Mouse (Mus musculus): ENCODE data around the gene Alkbh1. TPM values are rescaled to one million over a fixed set of nuclear protein-coding genes. Genes with fewer than 3 reads are reported as not detected.

The Alkbh1 gene
- polyA plus RNA-seq, 1 experiment, result 10.8 TPM

- WGBS, result 1% methylated on average over 16 of the region's 16 CpGs
- peak overlapping the region; percentile 51 for H3K4me3 ChIP-seq (replicated peaks; ENCODE audit: extremely low read depth, low read depth, low read length)
Measured at GRCm38 (mm10) chr12:87444211-87444610, 394 bp upstream of the Alkbh1 start.

GRCm38 (mm10) chr12:87443115-87443699, 610 bp downstream of the Alkbh1 start:
- Histone ChIP-seq H3K4me3 (replicated peaks; ENCODE audit: extremely low read depth, low read depth, low read length) (peak overlapping the region; percentile 74), H3K4me1 (ENCODE audit: control insufficient read depth, insufficient read depth, low read length) (peaks cover 12% of the 10 kb centered on the region)
- DNase-seq, result no peak
- under 1% methylated on average over 33 of the region's 33 CpGs for WGBS
- TF ChIP-seq CTCF (IDR thresholded peaks at IDR 0.05; ENCODE audit: insufficient read depth, low read length) (no peak), POLR2A (IDR thresholded peaks at IDR 0.05; ENCODE audit: borderline replicate concordance, extremely low read depth, low read depth, low read length) (no peak)

More at GRCm38 (mm10) chr12:87444211-87444610, 394 bp upstream of the Alkbh1 start:
- DNase-seq, result no peak
- TF ChIP-seq CTCF (IDR thresholded peaks at IDR 0.05; ENCODE audit: insufficient read depth, low read length) (no peak), POLR2A (IDR thresholded peaks at IDR 0.05; ENCODE audit: borderline replicate concordance, extremely low read depth, low read depth, low read length) (no peak)
- H3K4me1 ChIP-seq (ENCODE audit: control insufficient read depth, insufficient read depth, low read length), result peaks cover 12% of the 10 kb centered on the region

GRCm38 (mm10) chr12:87442177-87443114, 1.4 kb downstream of the Alkbh1 start:
- WGBS, result 17% methylated on average over 12 of the region's 12 CpGs
- TF ChIP-seq CTCF (IDR thresholded peaks at IDR 0.05; ENCODE audit: insufficient read depth, low read length) (no peak), POLR2A (IDR thresholded peaks at IDR 0.05; ENCODE audit: borderline replicate concordance, extremely low read depth, low read depth, low read length) (no peak)
- DNase-seq, result no peak
- Histone ChIP-seq H3K4me1 (ENCODE audit: control insufficient read depth, insufficient read depth, low read length) (peaks cover 12% of the 10 kb centered on the region), H3K4me3 (replicated peaks; ENCODE audit: extremely low read depth, low read depth, low read length) (peak overlapping the region; percentile 74)

- WGBS, result 75% methylated on average over 8 of the region's 8 CpGs
- no peak overlapping the region for H3K4me3 ChIP-seq (replicated peaks; ENCODE audit: extremely low read depth, low read depth, low read length)
- no peaks in the 10 kb centered on the region for H3K4me1 ChIP-seq (ENCODE audit: control insufficient read depth, insufficient read depth, low read length)
- no peak for TF ChIP-seq CTCF (IDR thresholded peaks at IDR 0.05; ENCODE audit: insufficient read depth, low read length)
- no peak for TF ChIP-seq POLR2A (IDR thresholded peaks at IDR 0.05; ENCODE audit: borderline replicate concordance, extremely low read depth, low read depth, low read length)
- no peak for DNase-seq
Measured at GRCm38 (mm10) chr12:87428885-87429284, 14.9 kb downstream of the Alkbh1 start.

- Histone ChIP-seq H3K4me3 (replicated peaks; ENCODE audit: extremely low read depth, low read depth, low read length) (no peak overlapping the region), H3K4me1 (ENCODE audit: control insufficient read depth, insufficient read depth, low read length) (no peaks in the 10 kb centered on the region)
- TF ChIP-seq POLR2A (IDR thresholded peaks at IDR 0.05; ENCODE audit: borderline replicate concordance, extremely low read depth, low read depth, low read length) (no peak), CTCF (IDR thresholded peaks at IDR 0.05; ENCODE audit: insufficient read depth, low read length) (no peak)
- no peak for DNase-seq
- 88% methylated on average over 2 of the region's 2 CpGs for WGBS
Measured at GRCm38 (mm10) chr12:87428295-87428694, 15.5 kb downstream of the Alkbh1 start.

- H3K4me1 ChIP-seq (ENCODE audit: control insufficient read depth, insufficient read depth, low read length), result no peaks in the 10 kb centered on the region
- 92% methylated on average over 5 of the region's 5 CpGs for WGBS
- no peak overlapping the region for H3K4me3 ChIP-seq (replicated peaks; ENCODE audit: extremely low read depth, low read depth, low read length)
- TF ChIP-seq POLR2A (IDR thresholded peaks at IDR 0.05; ENCODE audit: borderline replicate concordance, extremely low read depth, low read depth, low read length) (no peak), CTCF (IDR thresholded peaks at IDR 0.05; ENCODE audit: insufficient read depth, low read length) (no peak)
- DNase-seq, result no peak
Measured at GRCm38 (mm10) chr12:87426354-87427031, 17.3 kb downstream of the Alkbh1 start.

- TF ChIP-seq CTCF (IDR thresholded peaks at IDR 0.05; ENCODE audit: insufficient read depth, low read length) (no peak), POLR2A (IDR thresholded peaks at IDR 0.05; ENCODE audit: borderline replicate concordance, extremely low read depth, low read depth, low read length) (no peak)
- no peak overlapping the region for H3K4me3 ChIP-seq (replicated peaks; ENCODE audit: extremely low read depth, low read depth, low read length)
- no peak for DNase-seq
- no peaks in the 10 kb centered on the region for H3K4me1 ChIP-seq (ENCODE audit: control insufficient read depth, insufficient read depth, low read length)
- 59% methylated on average over 3 of the region's 3 CpGs for WGBS
Measured at GRCm38 (mm10) chr12:87424516-87424915, 19.3 kb downstream of the Alkbh1 start.

- TF ChIP-seq CTCF (IDR thresholded peaks at IDR 0.05; ENCODE audit: insufficient read depth, low read length) (no peak), POLR2A (IDR thresholded peaks at IDR 0.05; ENCODE audit: borderline replicate concordance, extremely low read depth, low read depth, low read length) (no peak)
- no peak for DNase-seq
- WGBS, result 31% methylated on average over 1 of the region's 1 CpGs
- no peaks in the 10 kb centered on the region for H3K4me1 ChIP-seq (ENCODE audit: control insufficient read depth, insufficient read depth, low read length)
- H3K4me3 ChIP-seq (replicated peaks; ENCODE audit: extremely low read depth, low read depth, low read length), result no peak overlapping the region
Measured at GRCm38 (mm10) chr12:87423700-87424099, 20.1 kb downstream of the Alkbh1 start.
